Mouse (Mus musculus): ENCODE data around the gene Rnf225.

DNA sequence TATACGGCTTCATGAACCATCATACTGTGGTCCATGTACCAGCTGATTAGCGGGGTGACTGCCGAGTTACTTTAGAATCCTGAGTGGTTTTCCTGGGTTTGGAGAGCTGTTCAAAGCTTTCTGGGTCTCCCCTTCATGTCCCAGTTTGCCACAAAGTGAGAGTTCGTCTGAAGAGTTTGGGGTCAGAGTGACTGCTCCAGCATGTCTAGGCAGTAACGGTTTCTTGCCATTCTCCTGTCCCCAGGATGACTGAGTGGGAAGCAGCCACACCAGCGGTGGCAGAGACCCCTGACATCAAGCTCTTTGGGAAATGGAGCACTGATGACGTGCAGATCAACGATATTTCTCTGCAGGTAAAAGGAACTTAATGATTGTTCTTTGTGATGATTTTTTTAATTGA is 4.5 kb upstream of the Rnf225 start:
- TF ChIP-seq CTCF (IDR thresholded peaks at IDR 0.05; ENCODE audit: borderline replicate concordance, extremely low read depth, insufficient read depth, insufficient read length) (no peak), POLR2A (IDR thresholded peaks at IDR 0.05; ENCODE audit: borderline replicate concordance, extremely low read depth, insufficient read depth, insufficient read length, poor library complexity, severe bottlenecking) (no peak)
